Mouse (Mus musculus): ENCODE measurements at regions not wholly inside any gene's neighbourhood (a gene's known extent, or its start where the extent isn't known, plus 50 kb on each side); places are given as distances from the start of the nearest gene placed in this dataset.

DNA sequence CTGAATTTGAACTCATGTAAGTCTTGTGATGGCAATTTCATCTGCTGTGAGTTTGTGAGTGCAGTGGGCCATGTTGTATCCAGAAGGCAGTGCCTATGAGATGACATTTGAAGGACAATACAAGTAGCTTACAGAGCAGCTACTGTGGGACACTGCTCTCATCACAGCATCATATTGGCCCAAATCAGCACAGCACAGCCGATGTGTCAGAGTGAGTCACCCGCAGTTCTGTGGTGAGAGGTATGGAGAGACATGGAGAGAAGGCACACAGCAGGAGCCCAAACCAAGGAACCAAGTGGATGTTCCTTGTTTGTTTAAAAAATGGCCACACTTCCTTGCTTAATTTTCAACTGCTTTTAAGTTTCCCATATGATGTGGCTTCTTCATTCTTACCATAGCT is 617.3 kb downstream of the Tmem132b start:
- no peak for DNase-seq (ENCODE audit: low read depth, low spot score)

DNA sequence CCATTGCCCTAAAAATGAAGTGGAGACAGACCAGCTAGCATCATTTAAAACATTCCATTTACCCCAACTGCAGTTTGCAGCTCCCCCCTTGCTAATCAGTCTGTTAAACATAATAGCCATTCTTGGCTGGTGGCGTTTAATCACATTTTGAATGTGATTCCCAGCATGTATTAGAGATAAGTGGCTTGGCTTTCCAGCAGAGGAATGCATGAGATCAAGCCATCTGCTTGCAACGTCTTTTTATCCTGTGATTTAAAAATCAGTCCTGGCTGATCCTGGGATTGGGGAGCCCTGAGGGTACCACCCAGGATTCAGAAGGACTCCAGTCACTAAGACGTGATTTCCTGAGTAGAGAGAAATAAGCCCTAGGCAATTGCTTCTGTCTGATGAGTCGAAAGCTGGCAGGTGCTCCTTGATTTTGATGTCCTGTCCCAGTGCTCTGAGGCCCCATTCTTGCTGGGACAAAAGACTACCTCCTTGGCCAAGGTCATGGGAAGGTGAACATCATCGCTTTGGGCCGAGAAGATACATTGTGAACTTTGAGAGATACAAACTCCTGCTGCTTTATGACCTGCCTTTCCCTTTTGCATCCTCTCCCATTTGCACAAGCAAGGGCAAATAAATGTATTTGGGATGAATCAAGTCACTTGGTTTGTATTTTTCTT is 623.8 kb downstream of the Tmem132b start:
- DNase-seq (ENCODE audit: low read depth, low spot score): peak; percentile 21

DNA sequence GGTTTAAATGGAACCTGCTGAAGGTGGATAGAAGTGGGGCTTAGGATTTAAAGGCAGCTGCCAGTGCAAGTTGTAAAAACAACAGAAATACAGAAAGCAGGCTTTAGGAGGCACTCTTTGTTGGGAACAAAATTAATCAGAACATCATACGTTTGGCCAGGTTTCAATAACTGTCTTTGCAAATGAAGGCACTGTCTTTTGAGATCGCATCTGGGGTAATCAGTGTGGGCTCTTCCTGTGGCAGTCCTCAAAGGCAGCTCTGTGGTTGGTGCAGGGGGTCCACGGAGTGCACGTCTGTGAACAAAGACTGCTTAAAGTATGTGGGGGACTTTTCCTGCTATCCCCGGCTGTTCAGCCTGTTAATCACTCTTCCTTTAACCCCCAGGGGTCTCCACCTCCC is 654.5 kb downstream of the Tmem132b start:
- no peak for DNase-seq (ENCODE audit: low read depth, low spot score)

DNA sequence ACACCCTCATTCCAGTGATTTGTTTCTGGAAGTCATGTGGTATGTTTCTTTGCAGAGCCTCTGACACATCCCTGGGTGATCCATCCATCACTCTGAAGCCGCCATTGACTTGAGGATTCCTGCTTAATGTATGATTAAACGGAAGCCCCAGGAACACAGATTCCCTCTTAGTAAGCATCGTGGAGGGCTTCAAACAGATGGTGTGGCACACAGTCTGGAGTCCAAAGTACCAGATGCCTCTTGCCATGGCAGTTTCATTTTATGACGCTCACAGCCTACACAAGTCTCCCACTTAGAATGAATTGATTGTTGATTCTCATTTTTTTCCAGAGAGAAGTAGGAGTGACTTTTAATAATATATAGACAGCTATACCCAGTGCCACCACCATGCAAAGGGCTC is 668.3 kb downstream of the Tmem132b start:
- no peak for DNase-seq (ENCODE audit: low read depth, low spot score)

DNA sequence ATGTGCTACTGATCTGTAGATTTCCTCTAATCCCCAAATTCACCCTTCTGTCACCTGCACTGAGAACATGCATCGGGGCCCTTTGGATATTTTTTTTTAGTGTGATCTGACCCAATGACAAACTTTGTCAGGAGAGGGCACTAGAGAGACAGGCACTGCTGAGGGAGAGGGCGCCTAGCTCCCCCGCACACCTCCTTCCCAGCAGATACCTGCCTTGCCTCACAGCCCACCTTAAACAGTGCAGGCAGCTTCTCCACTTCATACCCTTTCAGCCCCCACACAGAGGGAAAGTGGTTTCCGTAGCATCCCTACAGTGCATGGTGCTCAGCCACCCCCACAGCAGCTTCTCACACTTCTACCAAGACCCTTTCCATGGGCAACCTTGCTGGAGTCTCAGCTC is 670.0 kb downstream of the Tmem132b start:
- no peak for DNase-seq (ENCODE audit: low read depth, low spot score)

DNA sequence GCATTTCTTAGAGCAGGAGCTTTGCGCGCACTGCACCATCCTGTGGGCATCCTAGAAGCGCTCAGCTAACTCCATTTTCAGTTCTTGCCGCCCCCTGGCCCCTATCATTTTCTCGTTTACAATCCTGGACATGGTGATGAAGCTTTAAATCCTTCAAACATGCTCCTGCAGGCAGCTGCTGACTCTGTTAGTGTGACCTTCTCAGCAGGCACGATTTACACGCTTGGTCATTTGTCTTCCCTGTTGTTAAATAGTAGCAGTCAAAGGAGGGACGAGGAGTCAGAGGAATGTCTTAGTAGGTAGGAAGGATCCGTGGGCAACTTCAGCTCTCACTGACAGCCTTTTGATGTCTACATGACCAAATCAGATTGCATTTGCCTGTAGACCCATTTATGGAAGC is 670.4 kb downstream of the Tmem132b start:
- no peak for DNase-seq (ENCODE audit: low read depth, low spot score)

DNA sequence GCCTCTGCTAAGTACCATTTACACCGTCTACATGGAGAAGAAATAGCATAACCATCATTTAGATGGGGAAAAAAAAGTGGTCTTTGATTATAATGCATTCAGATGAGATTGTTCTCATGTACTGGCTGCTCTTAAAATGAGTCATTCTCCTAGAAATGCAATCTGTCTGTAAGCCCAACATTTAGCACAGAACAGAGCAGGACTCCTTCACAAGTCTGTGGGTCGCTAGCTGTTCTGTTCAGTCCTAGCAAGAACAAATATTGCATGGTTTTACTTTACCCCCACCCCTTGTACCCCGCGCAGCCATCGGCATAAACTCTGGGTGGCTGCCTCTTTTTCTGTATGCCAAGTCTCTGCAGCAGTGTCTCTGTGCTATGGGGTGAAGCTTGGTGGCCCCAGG is 685.4 kb downstream of the Tmem132b start:
- DNase-seq (ENCODE audit: low read depth, low spot score): no peak

DNA sequence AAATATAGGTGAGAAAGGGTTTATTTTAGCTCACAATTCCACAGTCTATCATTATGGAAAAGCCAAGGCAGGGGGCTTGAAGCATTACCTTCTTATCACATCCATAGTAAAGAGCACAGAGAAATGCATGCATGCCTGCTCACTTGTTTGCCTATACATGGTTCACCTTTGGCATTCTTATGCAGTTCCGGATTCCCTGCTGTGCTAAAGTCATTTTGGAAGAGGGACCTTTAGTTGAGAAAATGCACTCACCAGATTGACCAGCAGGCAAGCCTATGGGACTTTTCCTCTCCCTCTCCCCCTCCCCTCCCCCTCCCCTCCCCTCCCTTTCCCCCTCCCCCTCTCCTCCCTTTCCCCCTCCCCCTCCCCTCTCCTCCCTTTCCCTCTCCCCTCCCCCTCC is 686.2 kb downstream of the Tmem132b start:
- DNase-seq (ENCODE audit: low read depth, low spot score): no peak

DNA sequence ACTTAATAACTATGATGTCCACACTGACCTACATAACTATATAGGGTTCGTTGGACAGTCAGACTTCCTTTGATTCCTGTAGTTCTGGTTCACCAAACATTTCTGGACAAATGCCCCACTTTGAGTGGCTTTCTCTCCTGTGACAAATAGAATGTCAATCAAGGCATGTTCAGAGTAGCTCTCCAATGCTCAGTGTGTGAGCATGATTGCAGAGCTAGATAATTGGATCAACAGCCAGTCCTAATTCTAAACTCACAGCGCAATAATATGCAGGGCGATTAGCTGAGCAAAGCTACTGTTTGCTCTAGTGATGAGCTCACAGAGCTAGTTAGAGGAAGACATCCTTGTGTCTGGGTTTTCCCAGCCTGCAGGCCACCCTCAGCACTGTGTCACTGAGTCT is 692.1 kb downstream of the Tmem132b start:
- DNase-seq (ENCODE audit: low read depth, low spot score): peak; percentile 32

DNA sequence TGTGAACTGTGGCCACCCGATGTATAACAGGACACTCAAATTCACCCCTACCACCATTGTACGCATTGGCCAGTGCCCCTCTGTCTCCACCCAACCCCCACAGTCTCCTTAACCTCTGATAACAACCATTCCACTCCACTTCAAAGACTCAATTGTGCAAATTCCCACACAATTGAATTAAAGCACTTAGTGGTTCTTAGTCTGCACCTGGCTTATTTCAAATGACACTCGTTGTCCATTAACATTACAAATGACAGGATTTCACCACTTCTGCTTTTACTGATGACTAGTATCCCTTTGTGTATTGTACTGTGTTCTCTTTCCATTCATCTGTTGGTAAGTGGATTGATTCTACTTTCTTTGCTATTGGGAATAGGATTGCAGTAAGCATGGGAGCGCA is 699.2 kb downstream of the Tmem132b start:
- no peak for DNase-seq (ENCODE audit: low read depth, low spot score)

DNA sequence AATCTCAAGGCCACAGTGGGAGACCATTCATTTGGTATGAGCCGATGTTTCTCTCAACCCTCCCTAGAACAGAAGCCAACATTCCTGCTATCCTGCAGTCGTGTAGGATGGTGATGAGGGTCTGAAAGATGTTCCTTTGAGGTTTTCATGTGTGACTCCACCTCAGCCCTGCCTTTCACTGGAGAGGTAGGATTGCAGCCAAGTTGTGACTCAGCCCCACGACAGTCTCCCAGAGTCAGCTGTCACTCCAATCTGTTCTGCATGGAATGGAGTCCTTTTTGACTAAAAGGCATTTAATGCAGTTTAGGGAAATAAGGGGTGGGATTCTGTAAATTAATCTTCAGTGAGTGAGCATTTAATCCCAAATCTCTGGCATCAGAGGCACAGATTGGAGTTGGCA is 706.5 kb downstream of the Tmem132b start:
- DNase-seq (ENCODE audit: low read depth, low spot score): no peak

DNA sequence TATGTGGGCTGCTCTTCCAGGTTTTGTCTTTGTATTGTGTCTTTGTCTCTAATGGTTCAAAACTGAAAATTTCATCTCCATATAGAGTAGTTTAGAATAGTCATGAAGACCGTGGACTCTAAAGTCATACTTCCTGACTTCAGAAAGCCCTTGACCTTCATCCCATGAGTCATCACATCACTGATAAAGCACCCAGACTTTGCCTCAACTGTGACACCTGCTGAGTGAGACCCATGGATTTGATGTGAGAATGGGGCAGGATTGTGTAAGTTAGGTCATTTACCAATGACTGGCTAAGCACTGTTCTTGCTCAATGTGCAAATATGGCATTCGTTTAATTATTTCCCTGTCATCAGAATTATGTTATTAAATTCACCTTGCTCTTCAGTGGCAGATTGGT is 714.2 kb downstream of the Tmem132b start:
- DNase-seq (ENCODE audit: low read depth, low spot score): no peak

DNA sequence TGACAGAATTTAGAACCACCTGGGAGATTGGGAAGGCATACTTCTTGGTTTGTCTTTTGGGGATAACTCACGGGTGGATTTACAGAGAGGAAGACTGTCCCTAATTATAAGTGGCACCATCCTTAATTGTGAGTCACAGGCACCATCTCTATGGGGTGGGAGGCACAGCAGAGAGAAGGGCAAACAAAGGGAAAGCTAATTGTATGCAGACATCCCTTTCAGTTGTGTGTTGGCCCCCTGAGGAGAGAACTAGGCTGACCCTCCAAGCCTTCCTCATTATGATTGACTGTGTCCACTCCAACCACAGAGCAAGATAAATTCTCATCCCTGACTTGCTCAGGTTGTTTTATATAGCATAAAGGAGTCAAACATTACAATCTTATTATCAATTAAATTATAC is 718.8 kb downstream of the Tmem132b start:
- DNase-seq (ENCODE audit: low read depth, low spot score): no peak

DNA sequence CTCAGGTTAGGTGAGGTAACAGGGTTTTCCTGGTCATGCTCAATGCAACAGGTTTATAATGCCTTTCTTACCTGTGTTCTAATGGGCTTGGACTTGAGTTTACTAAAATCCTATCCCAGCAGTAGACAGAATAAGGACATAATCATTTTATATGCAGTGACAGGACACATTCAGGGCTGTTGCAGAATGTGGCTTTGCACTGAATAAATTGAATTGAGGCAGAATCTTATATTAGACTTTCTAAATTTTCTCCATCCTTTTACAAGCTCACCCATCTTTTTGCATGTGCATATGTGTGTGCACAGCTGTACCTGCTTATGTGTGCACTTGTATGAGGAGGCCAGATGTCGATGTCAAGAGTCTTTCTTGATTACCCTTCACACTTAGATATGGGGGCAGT is 723.1 kb downstream of the Tmem132b start:
- DNase-seq (ENCODE audit: low read depth, low spot score): no peak

DNA sequence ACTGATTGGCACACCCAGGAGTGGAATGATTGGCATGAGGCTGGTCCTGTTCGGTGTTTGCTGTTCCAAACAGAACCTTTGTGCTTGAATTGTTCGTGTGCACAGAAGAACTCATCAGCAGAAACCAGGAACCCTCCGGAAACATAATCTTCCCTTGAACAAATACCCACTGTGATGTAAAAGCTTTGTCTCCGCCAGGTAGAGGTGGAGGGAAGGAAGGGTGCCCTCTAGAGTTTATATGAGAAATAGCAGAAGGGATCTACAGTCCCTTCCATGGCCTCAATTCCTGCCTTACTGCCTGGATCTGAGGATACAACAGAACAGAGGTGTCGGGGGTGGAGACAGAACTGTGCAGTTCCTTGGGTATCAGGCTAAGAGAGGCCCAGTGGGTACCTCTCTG is 726.3 kb downstream of the Tmem132b start:
- DNase-seq (ENCODE audit: low read depth, low spot score): no peak

DNA sequence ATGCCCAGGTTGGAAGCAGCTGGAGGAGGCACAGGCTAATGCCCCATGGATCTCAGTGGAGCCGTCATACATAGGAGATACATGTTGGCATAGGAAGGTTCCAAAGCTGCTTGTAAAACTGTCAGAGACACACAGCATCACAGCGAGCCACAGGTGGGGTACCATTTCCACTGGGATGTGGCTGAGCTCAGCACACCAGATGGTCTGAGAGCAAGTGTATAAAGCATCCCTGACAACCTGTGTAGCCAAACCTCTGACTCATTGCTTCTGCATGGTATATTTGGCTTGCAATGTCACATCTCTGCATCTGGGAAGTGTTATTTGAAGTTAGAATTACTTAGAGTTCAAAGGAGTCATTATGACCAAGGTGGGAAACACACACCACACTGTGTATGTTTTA is 734.9 kb downstream of the Tmem132b start:
- no peak for DNase-seq (ENCODE audit: low read depth, low spot score)

DNA sequence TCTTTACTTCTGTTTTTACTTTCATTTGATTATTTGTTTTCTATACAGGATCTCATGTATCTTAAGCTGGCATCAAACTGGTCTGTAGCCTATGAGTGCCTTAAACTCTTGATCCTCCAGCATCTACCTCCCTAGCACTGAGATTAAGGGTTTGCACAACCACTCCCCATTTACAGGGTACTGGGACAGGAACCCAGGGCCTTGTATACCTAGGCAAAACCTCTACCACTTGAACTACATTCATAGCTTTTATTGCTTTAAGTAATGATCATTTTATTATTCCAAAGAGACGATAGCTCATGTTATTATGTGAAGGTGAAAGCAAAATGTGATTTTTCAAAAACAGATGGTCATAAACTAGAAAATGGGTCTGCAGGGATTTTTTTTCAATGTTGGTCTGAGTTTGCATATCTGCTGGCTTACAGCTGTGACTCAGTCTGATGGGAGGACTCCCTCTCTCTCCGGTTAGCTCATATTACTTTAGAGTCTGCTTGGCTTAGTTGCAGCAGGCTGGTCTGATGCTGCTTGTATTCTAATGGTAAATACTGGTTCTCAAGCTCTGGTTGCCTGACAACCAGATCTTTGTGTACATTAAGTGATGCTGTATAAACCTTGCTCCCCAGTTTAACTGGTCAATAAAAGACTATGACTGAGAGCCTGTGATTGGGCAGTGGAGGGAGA is 735.5 kb downstream of the Tmem132b start:
- no peak for DNase-seq (ENCODE audit: low read depth, low spot score)

DNA sequence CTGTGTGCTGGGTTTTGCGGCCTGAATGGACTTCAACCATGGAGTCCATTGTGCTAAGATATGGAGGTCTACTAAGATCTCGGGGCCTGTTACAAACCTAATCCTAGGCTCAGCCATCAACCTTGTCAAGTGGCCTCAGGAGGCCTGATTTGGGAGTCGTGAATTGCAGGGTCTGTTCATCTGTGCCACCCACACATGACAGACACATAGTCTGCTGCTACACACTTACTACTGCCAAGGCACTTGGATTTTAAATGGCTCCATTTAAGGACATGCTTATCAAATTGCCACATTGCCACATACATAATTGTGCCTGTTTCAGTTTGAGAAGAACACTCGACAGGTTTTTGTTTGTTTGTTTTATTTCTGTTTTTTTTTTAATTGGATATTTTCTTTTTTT is 737.0 kb downstream of the Tmem132b start:
- no peak for DNase-seq (ENCODE audit: low read depth, low spot score)

DNA sequence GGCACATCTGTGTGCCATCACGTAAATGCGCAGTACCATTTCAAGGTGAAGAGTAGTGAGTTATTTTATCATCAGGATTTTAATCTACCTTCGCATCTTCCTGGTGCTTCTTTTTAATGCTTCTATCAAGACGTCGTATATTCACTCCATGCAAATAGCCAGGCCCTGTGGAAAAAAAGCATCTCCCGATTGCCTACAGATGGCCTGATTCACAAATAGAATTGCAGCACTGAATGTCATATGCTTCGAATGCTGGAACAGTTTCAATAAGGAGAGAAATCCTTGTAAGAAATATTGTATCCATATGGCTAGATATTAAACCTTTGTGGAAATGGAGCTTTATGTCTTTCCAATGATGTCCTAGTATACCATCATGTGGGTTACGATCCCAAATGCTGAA is 742.7 kb downstream of the Tmem132b start:
- DNase-seq (ENCODE audit: low read depth, low spot score): no peak

DNA sequence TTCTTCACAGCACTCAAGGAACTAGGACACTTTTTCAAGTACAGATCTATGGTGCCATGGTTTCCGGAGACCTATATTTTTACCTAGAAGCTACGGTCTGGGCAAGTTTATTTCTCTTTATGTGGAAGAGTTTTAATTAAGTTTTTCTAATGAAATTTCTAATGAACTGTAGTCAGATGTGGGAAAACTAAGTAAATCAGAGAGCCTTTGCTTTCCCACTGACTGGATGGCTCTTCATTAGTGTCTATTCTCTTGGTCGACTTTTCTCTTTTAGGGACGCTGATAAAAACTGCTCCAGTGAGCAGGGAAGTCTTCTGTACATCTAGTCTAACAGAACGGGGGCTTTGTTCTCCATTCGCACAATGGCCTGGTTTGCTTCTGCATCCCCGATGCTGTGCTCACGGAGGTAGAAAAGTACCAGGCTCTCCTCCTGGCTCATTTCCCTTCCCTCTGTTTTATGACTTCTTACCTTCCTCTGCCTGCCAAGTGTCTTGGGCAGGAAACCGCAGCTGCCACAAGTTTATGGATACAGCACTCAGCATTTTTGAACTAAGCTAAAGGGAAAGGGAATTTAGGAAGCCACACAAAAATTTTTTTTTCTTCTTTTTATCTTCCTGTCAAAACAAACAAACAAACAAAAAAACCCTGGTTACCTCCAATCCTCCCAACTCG is 749.6 kb downstream of the Tmem132b start:
- no peak for DNase-seq (ENCODE audit: low read depth, low spot score)

DNA sequence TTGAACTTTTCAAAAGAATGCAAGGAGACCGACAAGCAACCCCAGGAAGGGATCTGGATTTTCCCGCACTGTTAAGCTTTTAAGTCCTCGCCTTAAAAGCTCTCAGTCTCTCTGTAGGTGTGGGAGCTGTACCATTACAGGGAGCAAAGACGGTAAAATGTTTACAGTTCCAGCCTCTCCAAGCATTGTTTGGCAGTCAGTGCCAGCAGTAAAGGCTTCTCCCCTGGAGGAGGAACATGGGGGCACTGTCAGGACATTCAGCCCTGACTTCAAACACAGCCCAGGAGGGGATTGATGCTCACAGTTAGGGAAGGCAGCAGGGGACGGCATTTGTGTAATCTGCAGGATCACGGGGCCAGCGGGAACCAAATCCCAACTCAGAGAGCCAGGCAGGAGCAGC is 750.2 kb downstream of the Tmem132b start:
- peak; percentile 2 for DNase-seq (ENCODE audit: low read depth, low spot score)

DNA sequence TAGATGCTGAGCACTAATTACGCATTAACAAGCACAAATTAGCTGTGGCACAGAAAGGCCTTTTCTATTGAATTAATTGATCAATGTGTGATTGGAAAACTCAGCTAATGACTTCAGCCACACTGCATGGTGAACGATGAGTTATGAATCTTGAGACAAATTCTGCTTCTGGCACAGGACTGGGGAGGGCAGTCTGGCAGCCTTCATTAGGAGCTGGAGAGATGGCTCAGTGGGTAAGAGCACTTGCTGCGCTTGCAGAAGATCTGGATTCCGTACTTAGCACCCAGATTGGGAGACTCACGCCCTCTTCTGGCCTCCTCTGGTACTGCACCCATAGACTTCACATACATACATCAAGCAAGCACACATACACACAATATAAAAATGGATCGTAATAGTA is 793.3 kb downstream of the Tmem132b start:
- no peak for DNase-seq (ENCODE audit: low read depth, low spot score)

DNA sequence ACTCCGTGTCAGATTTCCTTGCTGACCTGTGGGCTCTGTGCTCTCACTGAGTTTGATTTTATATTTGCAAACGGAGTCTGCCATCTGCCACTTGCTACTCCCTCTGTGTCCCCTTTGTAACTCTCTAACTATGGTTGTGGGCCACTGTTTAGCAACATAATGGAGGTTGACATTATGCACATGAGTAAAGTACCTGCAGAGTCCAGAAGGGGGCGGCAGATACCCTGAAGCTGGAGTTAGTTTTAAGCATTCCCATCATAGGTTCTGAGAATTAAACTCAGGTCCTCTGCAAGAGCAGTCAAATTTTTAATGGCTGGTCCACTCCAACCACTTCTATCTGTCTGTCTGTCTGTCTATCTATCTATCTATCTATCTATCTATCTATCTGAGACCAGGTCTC is 796.7 kb downstream of the Tmem132b start:
- no peak for DNase-seq (ENCODE audit: low read depth, low spot score)
